Mouse (Mus musculus) myocyte (in vitro differentiated cells): ENCODE results near the gene Duoxa1.

Experiments used
- CEBPB ChIP-seq: IDR thresholded peaks from 2 replicates; pipeline ENCODE4 v1.6.1; 2011; ENCODE audit warnings: mild to moderate bottlenecking, moderate library complexity; ENCODE audit not compliant: poor library complexity, insufficient read depth, severe bottlenecking
- MAX ChIP-seq: IDR thresholded peaks from one replicate; pipeline ENCODE4 v1.6.1; 2011; ENCODE audit warnings: low read depth, mild to moderate bottlenecking, control low read depth
- MYOD1 ChIP-seq, 3 experiments: IDR thresholded peaks; one replicate each; pipeline ENCODE4 v1.6.1; 2011; ENCODE audit warnings: control low read depth in 2 of 3, low read depth in 2 of 3, mild to moderate bottlenecking in 2 of 3, moderate library complexity in 1 of 3; ENCODE audit not compliant: insufficient read length in 2 of 3, control insufficient read depth in 1 of 3
- POLR2A ChIP-seq: IDR thresholded peaks from one replicate; pipeline ENCODE4 v1.6.1; 2011; ENCODE audit warnings: low read depth, mild to moderate bottlenecking, control low read depth, moderate library complexity; ENCODE audit not compliant: insufficient read length
- USF1 ChIP-seq: IDR thresholded peaks from one replicate; pipeline ENCODE4 v1.6.1; 2011; ENCODE audit warnings: low read depth, mild to moderate bottlenecking, control low read depth, moderate library complexity

GRCm38 (mm10) chr2:122325361-122325760 lies 11.8 kb upstream of the Duoxa1 start:
- TF ChIP-seq POLR2A (no peak), USF1 (no peak), MAX (no peak), MYOD1 (IDR thresholded peaks at IDR 0.05; ENCODE audit: control insufficient read depth in 1 of 3, insufficient read length in 2 of 3, low read depth in 2 of 3) (no peak), CEBPB (no peak)
